In the genomic region with DNA sequence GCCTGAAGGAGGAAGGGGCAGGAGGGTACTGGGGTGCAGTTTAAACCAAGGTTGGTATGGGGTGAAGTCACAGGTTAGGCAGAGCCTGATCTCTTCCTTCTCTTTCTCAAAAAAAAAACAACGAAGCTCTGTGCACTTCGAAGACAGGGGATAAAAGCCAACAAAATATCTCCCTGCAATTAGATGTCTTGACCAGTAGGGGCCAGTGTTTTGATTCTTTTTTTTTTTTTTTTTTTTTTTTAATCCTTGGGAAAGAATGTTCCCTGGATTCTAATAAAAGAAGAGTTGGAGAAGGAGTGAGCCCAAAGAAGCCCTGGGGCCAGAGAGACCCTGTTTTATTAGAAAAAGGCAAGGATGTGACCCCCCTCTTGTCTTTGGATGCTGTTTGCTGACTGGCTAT, we compare ENCODE assay signal across 32 mouse cellular contexts. TPM values are rescaled to one million over a fixed set of nuclear protein-coding genes. Genes with fewer than 3 reads are reported as not detected.
A peak's percentile ranks its signal among the peaks of the same experiment; 100 is the strongest.
DNase-seq lines count a peak whose midpoint lies in the region; ATAC-seq and TF ChIP-seq lines count a peak whose summit lies in the region.
"Had no signal": no experiment of that assay in that cellular context is flagged by ENCODE, and none has a peak within 500 bp of the region (broad histone marks: within the 10 kb centered on the region; RNA-seq: fewer than 3 reads in every experiment).

No protein-coding gene starts in this region.

- 76% methylated on average over 2 of the region's 2 CpGs for WGBS in hindbrain, postnatal 0 days
- WGBS in hindbrain, embryonic 13.5 days, result 85% methylated on average over 2 of the region's 2 CpGs
- 68% methylated on average over 2 of the region's 2 CpGs for WGBS in liver, embryonic 14.5 days (ENCODE audit: insufficient replicate concordance)
- 62% methylated on average over 2 of the region's 2 CpGs for WGBS in liver, embryonic 11.5 days

- no peak overlapping the region for H3K9ac ChIP-seq in hindbrain, postnatal 0 days (replicated peaks; ENCODE audit: low read length)
- H3K9ac ChIP-seq in hindbrain, embryonic 13.5 days, result no peak overlapping the region
- no peak overlapping the region for H3K9ac ChIP-seq in liver, embryonic 14.5 days (replicated peaks)
- H3K9ac ChIP-seq in liver, embryonic 11.5 days (ENCODE audit: low read depth, low read length), result no peak overlapping the region
- H3K9ac ChIP-seq in MEL (ENCODE audit: control insufficient read depth, low read depth, low read length, poor library complexity, severe bottlenecking), result no peak overlapping the region
- H3K9ac ChIP-seq: heart, embryonic 12.5 days; hindbrain, embryonic 12.5 days; liver, embryonic 13.5 days; midbrain, embryonic 13.5 days; neural tube, embryonic 12.5 days had no signal

- H3K9me3 ChIP-seq in hindbrain, postnatal 0 days (ENCODE audit: low read length), result no peaks in the 10 kb centered on the region
- no peaks in the 10 kb centered on the region for H3K9me3 ChIP-seq in hindbrain, embryonic 13.5 days
- H3K9me3 ChIP-seq in liver, embryonic 14.5 days (ENCODE audit: control insufficient read depth, low read length), result peaks cover 2% of the 10 kb centered on the region
- peaks cover 5% of the 10 kb centered on the region; the same call in 1 of the 2 replicates for H3K9me3 ChIP-seq in liver, embryonic 11.5 days (ENCODE audit: control insufficient read depth, low read length)
- H3K9me3 ChIP-seq in E14TG2a.4 (ENCODE audit: low read length), result no peaks in the 10 kb centered on the region
- no peaks in the 10 kb centered on the region; the same call in 1 of the 2 replicates for H3K9me3 ChIP-seq in MEL (replicated peaks; ENCODE audit: insufficient read depth, low read length)
- H3K9me3 ChIP-seq: limb, embryonic 10.5 days; midbrain, embryonic 13.5 days had no signal

- no peak for ATAC-seq in hindbrain, postnatal 0 days
- ATAC-seq in hindbrain, embryonic 13.5 days (ENCODE audit: low FRiP score), result no peak
- no peak for ATAC-seq in liver, embryonic 14.5 days (ENCODE audit: insufficient read depth)
- ATAC-seq in liver, embryonic 11.5 days (replicated peaks; ENCODE audit: low FRiP score), result no peak
- ATAC-seq in megakaryocyte progenitor cell, adult 5-6 weeks (replicated peaks; ENCODE audit: poor library complexity), result no peak
- ATAC-seq: inflammation-experienced regulatory T-cells, adult 6 months; midbrain, embryonic 13.5 days had no signal

- peaks cover 3% of the 10 kb centered on the region; the same call in 1 of the 2 replicates for H3K4me1 ChIP-seq in hindbrain, postnatal 0 days (ENCODE audit: insufficient read depth, low read length)
- H3K4me1 ChIP-seq in hindbrain, embryonic 13.5 days (replicated peaks), result peaks cover 4% of the 10 kb centered on the region
- H3K4me1 ChIP-seq in liver, embryonic 14.5 days (replicated peaks; ENCODE audit: control insufficient read depth in 2 of 2, insufficient read depth in 2 of 2, low read length in 1 of 2), result no peaks in the 10 kb centered on the region
- no peaks in the 10 kb centered on the region for H3K4me1 ChIP-seq in liver, embryonic 11.5 days (replicated peaks; ENCODE audit: control insufficient read depth, insufficient read depth, low read length)
- H3K4me1 ChIP-seq in E14TG2a.4 (replicated peaks; ENCODE audit: low read depth, low read length) (peaks cover 18% of the 10 kb centered on the region), MEL (ENCODE audit: control insufficient read depth in 1 of 2, insufficient read depth in 2 of 2, low read length in 2 of 2) (no peaks in the 10 kb centered on the region)
- H3K4me1 ChIP-seq: liver, embryonic 13.5 days; neural tube, embryonic 12.5 days had no signal

- H3K27ac ChIP-seq in hindbrain, postnatal 0 days, result no peak overlapping the region
- no peak overlapping the region for H3K27ac ChIP-seq in hindbrain, embryonic 13.5 days
- H3K27ac ChIP-seq in liver, embryonic 14.5 days, result no peak overlapping the region
- H3K27ac ChIP-seq in liver, embryonic 11.5 days (ENCODE audit: low read depth, low read length), result no peak overlapping the region
- H3K27ac ChIP-seq in MEL (ENCODE audit: control insufficient read depth, low read depth, low read length), result no peak overlapping the region
- H3K27ac ChIP-seq: embryonic facial prominence, embryonic 10.5 days; hindbrain, embryonic 12.5 days; limb, embryonic 10.5 days; liver, embryonic 13.5 days; midbrain, embryonic 13.5 days; neural tube, embryonic 12.5 days had no signal

- peak; percentile 27 for TF ChIP-seq CTCF in hindbrain, postnatal 0 days (IDR thresholded peaks at IDR 0.05; ENCODE audit: low read depth)
- peak; percentile 48 for TF ChIP-seq CTCF in liver, embryonic 14.5 days (IDR thresholded peaks at IDR 0.05; ENCODE audit: low read depth)
- TF ChIP-seq CTCF in E14TG2a.4 (conservative IDR thresholded peaks at IDR 0.05; ENCODE audit: low read length), result peak; percentile 88
- TF ChIP-seq CTCF in MEL (IDR thresholded peaks at IDR 0.05 in 2 of 3, conservative IDR thresholded peaks at IDR 0.05 in 1 of 3; ENCODE audit: control insufficient read depth in 1 of 3, insufficient read depth in 1 of 3, low read depth in 2 of 3, low read length in 3 of 3, poor library complexity in 1 of 3, severe bottlenecking in 1 of 3), result peak in 2 of 3 experiments; percentile 65; a peak in 4 of 6 replicates

- no peak for TF ChIP-seq EP300 in liver, embryonic 14.5 days (IDR thresholded peaks at IDR 0.05; ENCODE audit: low read depth)
- no peak for TF ChIP-seq EP300 in MEL (IDR thresholded peaks at IDR 0.05; ENCODE audit: low read depth in 1 of 2, low read length in 2 of 2)

- TF ChIP-seq RAD21 in MEL (IDR thresholded peaks at IDR 0.05; ENCODE audit: low read depth, low read length), result peak; percentile 21

- no peaks in the 10 kb centered on the region for H3K79me2 ChIP-seq in MEL (ENCODE audit: control insufficient read depth, insufficient read depth, low read length, poor library complexity)

- no peak overlapping the region for H3K4me2 ChIP-seq in hindbrain, postnatal 0 days (ENCODE audit: low read depth, low read length)
- no peak overlapping the region for H3K4me2 ChIP-seq in hindbrain, embryonic 13.5 days
- H3K4me2 ChIP-seq in liver, embryonic 14.5 days (ENCODE audit: low read depth), result no peak overlapping the region
- H3K4me2 ChIP-seq in liver, embryonic 11.5 days, result no peak overlapping the region
- H3K4me2 ChIP-seq: heart, embryonic 12.5 days; hindbrain, embryonic 12.5 days; liver, embryonic 13.5 days; midbrain, embryonic 13.5 days; neural tube, embryonic 12.5 days had no signal

- no peaks in the 10 kb centered on the region for H3K36me3 ChIP-seq in hindbrain, postnatal 0 days (ENCODE audit: insufficient read depth, low read length)
- peaks cover 6% of the 10 kb centered on the region; the same call in 1 of the 2 replicates for H3K36me3 ChIP-seq in hindbrain, embryonic 13.5 days
- H3K36me3 ChIP-seq in liver, embryonic 14.5 days (replicated peaks; ENCODE audit: control insufficient read depth, insufficient read depth, low read depth), result no peaks in the 10 kb centered on the region
- H3K36me3 ChIP-seq in liver, embryonic 11.5 days (ENCODE audit: control insufficient read depth, insufficient read depth, low read length), result no peaks in the 10 kb centered on the region
- H3K36me3 ChIP-seq in E14TG2a.4 (ENCODE audit: insufficient read depth, low read length) (peaks cover 25% of the 10 kb centered on the region), MEL (ENCODE audit: control insufficient read depth in 1 of 2, insufficient read depth in 2 of 2, low read length in 2 of 2) (no peaks in the 10 kb centered on the region)
- H3K36me3 ChIP-seq: embryonic facial prominence, embryonic 10.5 days; heart, embryonic 12.5 days; hindbrain, embryonic 12.5 days; limb, embryonic 10.5 days; liver, embryonic 13.5 days; midbrain, embryonic 13.5 days had no signal

- DNase-seq in hindbrain, postnatal 0 days (ENCODE audit: low spot score), result no peak
- DNase-seq in liver, embryonic 14.5 days (ENCODE audit: low read depth in 3 of 3, low spot score in 3 of 3), result no peak
- no peak for DNase-seq in liver, embryonic 11.5 days (ENCODE audit: low spot score)
- DNase-seq in MEL (ENCODE audit: low read depth, low spot score), result no peak
- DNase-seq in urinary bladder, postnatal 4 days (ENCODE audit: low spot score in 2 of 2), result no peak
- DNase-seq: adrenal gland, postnatal 36 days; B cell, adult 2 months; cerebellum, adult 11-12 months; cerebellum, postnatal 10 days; kidney, postnatal 4 days; liver, embryonic 13.5 days; right cerebral cortex, postnatal 14 days had no signal

- TF ChIP-seq POLR2A in MEL (IDR thresholded peaks at IDR 0.05; ENCODE audit: control insufficient read depth in 1 of 2, insufficient read depth in 1 of 2, low read depth in 1 of 2, low read length in 2 of 2, poor library complexity in 1 of 2), result no peak

- no peak overlapping the region for H3K4me3 ChIP-seq in hindbrain, postnatal 0 days (ENCODE audit: low read length)
- H3K4me3 ChIP-seq in hindbrain, embryonic 13.5 days, result no peak overlapping the region
- H3K4me3 ChIP-seq in liver, embryonic 14.5 days (ENCODE audit: insufficient read depth in 1 of 2, low read depth in 2 of 2, low read length in 2 of 2), result no peak overlapping the region
- H3K4me3 ChIP-seq in liver, embryonic 11.5 days (ENCODE audit: low read depth, low read length), result no peak overlapping the region
- H3K4me3 ChIP-seq in E14TG2a.4 (replicated peaks; ENCODE audit: low read length) (no peak overlapping the region), MEL (ENCODE audit: control insufficient read depth in 1 of 2, insufficient read depth in 1 of 2, low read depth in 2 of 2, low read length in 2 of 2) (no peak overlapping the region)
- H3K4me3 ChIP-seq: embryonic facial prominence, embryonic 10.5 days; heart, embryonic 12.5 days; hindbrain, embryonic 12.5 days; limb, embryonic 10.5 days; liver, embryonic 13.5 days; midbrain, embryonic 13.5 days; neural tube, embryonic 12.5 days had no signal

- H3K27me3 ChIP-seq in hindbrain, postnatal 0 days (ENCODE audit: insufficient read depth, low read length), result no peaks in the 10 kb centered on the region
- peaks cover 13% of the 10 kb centered on the region for H3K27me3 ChIP-seq in hindbrain, embryonic 13.5 days
- H3K27me3 ChIP-seq in liver, embryonic 14.5 days (ENCODE audit: control insufficient read depth, insufficient read depth, low read length), result peaks cover 5% of the 10 kb centered on the region
- peaks cover 15% of the 10 kb centered on the region for H3K27me3 ChIP-seq in liver, embryonic 11.5 days (replicated peaks; ENCODE audit: control insufficient read depth, insufficient read depth, low read length)
- peaks cover 27% of the 10 kb centered on the region for H3K27me3 ChIP-seq in E14TG2a.4 (ENCODE audit: insufficient read depth, low read length)
- H3K27me3 ChIP-seq in MEL (ENCODE audit: control insufficient read depth in 1 of 2, insufficient read depth in 2 of 2, low read length in 2 of 2), result 0 out of 4 replicates have a peak, but pooled peaks cover 0 to 1% of the 10 kb centered on the region in 2 experiments

RNA-seq across cellular contexts. Expression of a gene that starts 19.6 kb away (rescaled TPM):
- 0.61 and 1.1 TPM in 2 replicates for total RNA-seq in hindbrain, postnatal 0 days (2014; rRNA removed)
- polyA plus RNA-seq in hindbrain, postnatal 0 days (2015; fragmentation: Nextera tagmentation; extraction: Ambion mirVana), result 0.96 and 1.2 TPM in 2 replicates
- 1.2 and 1.3 TPM in 2 replicates for polyA plus RNA-seq in hindbrain, embryonic 13.5 days (2015; fragmentation: Nextera tagmentation; extraction: Ambion mirVana)
- 0.01 and 0.02 TPM in 2 replicates for polyA plus RNA-seq in liver, embryonic 14.5 days (2012; rRNA removed)
- 0.05 TPM in 1 of 2 replicates, not detected in the other for polyA plus RNA-seq in liver, embryonic 14.5 days (2014; fragmentation: Nextera tagmentation; extraction: Ambion mirVana)
- 0.12 and 0.23 TPM in 2 replicates for polyA plus RNA-seq in liver, embryonic 11.5 days (2014; fragmentation: Nextera tagmentation; extraction: Ambion mirVana)
- total RNA-seq in MEL (2012; rRNA removed), result 0.03 TPM in 1 of 2 replicates, not detected in the other
- polyA plus RNA-seq in MEL (2012; ENCODE audit: insufficient read depth in 1 of 2, insufficient read length in 2 of 2, low read depth in 1 of 2, low replicate concordance in 2 of 2, missing spikeins in 1 of 2), result under 1 TPM in 1 of 2 experiments, not detected in 1; 0.13 TPM
- not detected in 2 replicates for total RNA-seq in megakaryocyte progenitor cell, adult 5-6 weeks (2015)
- not detected in 2 replicates for total RNA-seq in megakaryocyte progenitor cell, adult 5-6 weeks (2017)
- total RNA-seq: gastrocnemius, adult 18-20 months; granulocyte monocyte progenitor cell, adult 5-6 weeks; heart, postnatal 25 days; megakaryocyte, adult 5-6 weeks had no signal
- polyA plus RNA-seq: inflammation-experienced regulatory T-cells, adult 6 months; thymus, postnatal 0 days had no signal

RNA-seq across cellular contexts. Expression of a gene that starts 24.7 kb away (rescaled TPM):
- 2.5 and 5.0 TPM in 2 replicates for total RNA-seq in hindbrain, postnatal 0 days (2014; rRNA removed)
- polyA plus RNA-seq in hindbrain, postnatal 0 days (2015; fragmentation: Nextera tagmentation; extraction: Ambion mirVana), result 0.57 and 0.74 TPM in 2 replicates
- polyA plus RNA-seq in hindbrain, embryonic 13.5 days (2015; fragmentation: Nextera tagmentation; extraction: Ambion mirVana), result 2.1 and 2.5 TPM in 2 replicates
- 0.02 TPM in 2 replicates for polyA plus RNA-seq in liver, embryonic 14.5 days (2012; rRNA removed)
- not detected in 2 replicates for polyA plus RNA-seq in liver, embryonic 14.5 days (2014; fragmentation: Nextera tagmentation; extraction: Ambion mirVana)
- polyA plus RNA-seq in liver, embryonic 11.5 days (2014; fragmentation: Nextera tagmentation; extraction: Ambion mirVana), result 0.94 and 1.3 TPM in 2 replicates
- total RNA-seq in MEL (2012; rRNA removed), result not detected in 2 replicates
- polyA plus RNA-seq in MEL (2012; ENCODE audit: insufficient read depth in 1 of 2, insufficient read length in 2 of 2, low read depth in 1 of 2, low replicate concordance in 2 of 2, missing spikeins in 1 of 2), result not detected
- not detected in 2 replicates for total RNA-seq in megakaryocyte progenitor cell, adult 5-6 weeks (2015)
- not detected in 2 replicates for total RNA-seq in megakaryocyte progenitor cell, adult 5-6 weeks (2017)
- total RNA-seq: adrenal gland, adult 18-20 months; adrenal gland, postnatal 36 days; gastrocnemius, adult 18-20 months; granulocyte monocyte progenitor cell, adult 5-6 weeks; left cerebral cortex, adult 8-10 months; megakaryocyte, adult 5-6 weeks had no signal
- polyA plus RNA-seq: cortical plate, adult 2 months; heart, embryonic 12.5 days; inflammation-experienced regulatory T-cells, adult 6 months; kidney, embryonic 14.5 days; limb, embryonic 10.5 days; lung, embryonic 16.5 days; thymus, postnatal 0 days had no signal

RNA-seq across cellular contexts. Expression of a gene that starts 42.1 kb away (rescaled TPM):
- 47.2 and 51.0 TPM in 2 replicates for total RNA-seq in hindbrain, postnatal 0 days (2014; rRNA removed)
- polyA plus RNA-seq in hindbrain, postnatal 0 days (2015; fragmentation: Nextera tagmentation; extraction: Ambion mirVana), result 25.1 and 27.6 TPM in 2 replicates
- 28.8 and 31.3 TPM in 2 replicates for polyA plus RNA-seq in hindbrain, embryonic 13.5 days (2015; fragmentation: Nextera tagmentation; extraction: Ambion mirVana)
- 19.1 and 24.8 TPM in 2 replicates for polyA plus RNA-seq in liver, embryonic 14.5 days (2012; rRNA removed)
- polyA plus RNA-seq in liver, embryonic 14.5 days (2014; fragmentation: Nextera tagmentation; extraction: Ambion mirVana), result 10.7 and 14.0 TPM in 2 replicates
- 31.8 and 33.4 TPM in 2 replicates for polyA plus RNA-seq in liver, embryonic 11.5 days (2014; fragmentation: Nextera tagmentation; extraction: Ambion mirVana)
- total RNA-seq in MEL (2012; rRNA removed), result 14.3 and 14.7 TPM in 2 replicates
- polyA plus RNA-seq in MEL (2012; ENCODE audit: insufficient read depth in 1 of 2, insufficient read length in 2 of 2, low read depth in 1 of 2, low replicate concordance in 2 of 2, missing spikeins in 1 of 2), result 10 to 100 TPM in 1 of 2 experiments, not detected in 1; 54.6 TPM
- 34.1 and 35.2 TPM in 2 replicates for total RNA-seq in megakaryocyte progenitor cell, adult 5-6 weeks (2015)
- total RNA-seq in megakaryocyte progenitor cell, adult 5-6 weeks (2017), result 17.1 and 19.2 TPM in 2 replicates

RNA-seq across cellular contexts. Expression of a gene that starts 57.8 kb away (rescaled TPM):
- total RNA-seq in hindbrain, postnatal 0 days (2014; rRNA removed), result 16.6 and 17.0 TPM in 2 replicates
- polyA plus RNA-seq in hindbrain, postnatal 0 days (2015; fragmentation: Nextera tagmentation; extraction: Ambion mirVana), result 8.2 and 8.6 TPM in 2 replicates
- 4.6 and 4.9 TPM in 2 replicates for polyA plus RNA-seq in hindbrain, embryonic 13.5 days (2015; fragmentation: Nextera tagmentation; extraction: Ambion mirVana)
- 12.5 and 13.8 TPM in 2 replicates for polyA plus RNA-seq in liver, embryonic 14.5 days (2012; rRNA removed)
- 10.6 and 12.3 TPM in 2 replicates for polyA plus RNA-seq in liver, embryonic 14.5 days (2014; fragmentation: Nextera tagmentation; extraction: Ambion mirVana)
- 10.0 and 11.4 TPM in 2 replicates for polyA plus RNA-seq in liver, embryonic 11.5 days (2014; fragmentation: Nextera tagmentation; extraction: Ambion mirVana)
- 30.0 and 37.1 TPM in 2 replicates for total RNA-seq in MEL (2012; rRNA removed)
- polyA plus RNA-seq in MEL (2012; ENCODE audit: insufficient read depth in 1 of 2, insufficient read length in 2 of 2, low read depth in 1 of 2, low replicate concordance in 2 of 2, missing spikeins in 1 of 2), result 10 to 100 TPM in 1 of 2 experiments, not detected in 1; 51.1 TPM
- 5.3 and 5.4 TPM in 2 replicates for total RNA-seq in megakaryocyte progenitor cell, adult 5-6 weeks (2015)
- total RNA-seq in megakaryocyte progenitor cell, adult 5-6 weeks (2017), result 4.3 and 6.0 TPM in 2 replicates

Comparison
In these comparisons a context has a peak if more than half of its experiments do, and no peak if none do; other contexts are left out.
1. CTCF ChIP-seq: peak in every context shown above with its lines; median percentile 88 in E14TG2a.4; 65 in MEL; 48 in liver, embryonic 14.5 days; 27 in hindbrain, postnatal 0 days.